In the genomic region with DNA sequence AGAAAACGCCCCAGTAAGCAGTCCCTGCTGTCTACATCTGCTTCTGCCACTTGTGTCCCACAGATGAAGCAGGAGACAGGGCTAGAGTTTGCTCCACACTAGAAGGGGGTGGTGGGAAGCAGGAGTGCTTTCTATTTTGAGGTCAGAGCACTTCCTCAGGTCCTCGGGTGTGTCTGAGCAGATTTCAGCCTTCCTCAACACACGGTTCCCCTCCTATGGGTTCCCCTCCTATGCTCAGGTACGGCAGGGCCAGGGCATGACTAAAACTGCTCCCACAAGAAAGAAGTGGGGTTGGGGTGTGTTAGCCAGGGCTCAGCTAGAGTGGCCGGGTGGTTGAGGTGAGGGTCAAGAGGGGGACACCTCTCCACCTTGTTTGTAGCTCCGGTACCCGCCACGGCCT, we compare ENCODE assay signal across 19 mouse cellular contexts. TPM values are rescaled to one million over a fixed set of nuclear protein-coding genes. Genes with fewer than 3 reads are reported as not detected.
"Had no signal": no experiment of that assay in that cellular context is flagged by ENCODE, and none has a peak within 500 bp of the region (broad histone marks: within the 10 kb centered on the region; RNA-seq: fewer than 3 reads in every experiment).

No protein-coding gene starts in this region.

- H3K27me3 ChIP-seq: midbrain, embryonic 13.5 days; midbrain, embryonic 15.5 days; neural tube, embryonic 13.5 days; neural tube, embryonic 15.5 days had no signal

- H3K9ac ChIP-seq: lung, embryonic 14.5 days; midbrain, embryonic 13.5 days; midbrain, embryonic 15.5 days; neural tube, embryonic 13.5 days; neural tube, embryonic 15.5 days had no signal

- H3K4me1 ChIP-seq: megakaryocyte, embryonic 14.5 days; midbrain, embryonic 13.5 days; midbrain, embryonic 15.5 days; neural tube, embryonic 13.5 days; neural tube, embryonic 15.5 days had no signal

- H3K4me2 ChIP-seq: lung, embryonic 14.5 days; midbrain, embryonic 11.5 days; midbrain, embryonic 13.5 days; midbrain, embryonic 15.5 days; neural tube, embryonic 13.5 days; neural tube, embryonic 15.5 days had no signal

- H3K4me3 ChIP-seq: megakaryocyte, embryonic 14.5 days; midbrain, embryonic 13.5 days; midbrain, embryonic 15.5 days; myocyte; neural tube, embryonic 13.5 days; neural tube, embryonic 15.5 days had no signal

- DNase-seq: lung, adult 18-20 months; lung, embryonic 14.5 days; lung, postnatal 10 days; lung, postnatal 4 days; retina, postnatal 1 day; right cerebral cortex, adult 18-20 months; right cerebral cortex, postnatal 25 days; right cerebral cortex, postnatal 4 days; spleen, adult 18-20 months; thymus, adult 18-20 months; thymus, postnatal 14 days; thymus, postnatal 36 days had no signal

- ATAC-seq: midbrain, embryonic 13.5 days; midbrain, embryonic 15.5 days had no signal

- H3K9me3 ChIP-seq: megakaryocyte, embryonic 14.5 days; midbrain, embryonic 13.5 days; midbrain, embryonic 15.5 days; neural tube, embryonic 13.5 days; neural tube, embryonic 15.5 days had no signal

- H3K36me3 ChIP-seq: midbrain, embryonic 13.5 days; midbrain, embryonic 15.5 days; neural tube, embryonic 13.5 days; neural tube, embryonic 15.5 days had no signal

- H3K27ac ChIP-seq: midbrain, embryonic 13.5 days; midbrain, embryonic 15.5 days; neural tube, embryonic 13.5 days; neural tube, embryonic 15.5 days had no signal

RNA-seq across cellular contexts. Expression of a gene that starts 28.2 kb away (rescaled TPM):
- polyA plus RNA-seq: myocyte had no signal
